Mouse (Mus musculus) left cerebral cortex, postnatal 25 days (tissue): ENCODE data around the gene Fig4. TPM values are rescaled to one million over a fixed set of nuclear protein-coding genes. Genes with fewer than 3 reads are reported as not detected.

ENCODE experiments used
- DNase-seq, 2 experiments: peaks; one replicate each; pipeline ENCODE4 v3.0.0; 2022; ENCODE audit warnings: low spot score in 2 of 2, mixed read lengths in 1 of 2
- intact Hi-C: fragments of 180-260 bp; cut with DNase I; formaldehyde crosslinking; loops from one replicate; pipeline ENCODE4 v1.15.1; 2025
- total RNA-seq, 2 experiments: library from RNA; stranded (reverse); gene quantifications; 2 replicates each; pipeline ENCODE4 v1.2.3; 2021

Gene Fig4
- total RNA-seq, 2 experiments from 2014 or later: 26.7 to 27.6 TPM

GRCm38 (mm10) chr10:41231163-41231835 is 71.8 kb downstream of the Fig4 start:
- intact Hi-C loops: no loop called here
- peak in 1 of 2 experiments; percentile 50 for DNase-seq

GRCm38 (mm10) chr10:41227626-41228025 is 75.4 kb downstream of the Fig4 start:
- intact Hi-C loops: no loop called here
- DNase-seq: peak in 1 of 2 experiments; percentile 32

- intact Hi-C loops: no loop called here
Measured at GRCm38 (mm10) chr10:41223499-41223898, 79.6 kb downstream of the Fig4 start.

GRCm38 (mm10) chr10:41221204-41221603 is 81.9 kb downstream of the Fig4 start:
- no peak for DNase-seq
- intact Hi-C loops: no loop called here

More at GRCm38 (mm10) chr10:41223499-41223898, 79.6 kb downstream of the Fig4 start:
- no peak for DNase-seq

GRCm38 (mm10) chr10:41218897-41219296 is 84.2 kb downstream of the Fig4 start:
- DNase-seq: no peak
- intact Hi-C loops: no loop called here

GRCm38 (mm10) chr10:41214083-41214482 is 89.0 kb downstream of the Fig4 start:
- DNase-seq: no peak
- intact Hi-C loops: no loop called here

GRCm38 (mm10) chr10:41209538-41209937 is 93.5 kb downstream of the Fig4 start:
- DNase-seq: no peak
- intact Hi-C loops: no loop called here

- DNase-seq: peak in 1 of 2 experiments; percentile 21
- intact Hi-C loops: no loop called here
Measured at GRCm38 (mm10) chr10:41208860-41209377, 94.1 kb downstream of the Fig4 start.

GRCm38 (mm10) chr10:41205647-41206046 is 97.4 kb downstream of the Fig4 start:
- DNase-seq: no peak
- intact Hi-C loops: no loop called here

GRCm38 (mm10) chr10:41204637-41205315 is 98.3 kb downstream of the Fig4 start:
- peak in 1 of 2 experiments; percentile 46 for DNase-seq
- intact Hi-C loops: no loop called here

- DNase-seq: no peak
- intact Hi-C loops: no loop called here
Measured at GRCm38 (mm10) chr10:41204191-41204590, 98.9 kb downstream of the Fig4 start.

- no peak for DNase-seq
- intact Hi-C loops: no loop called here
Measured at GRCm38 (mm10) chr10:41198719-41199118, 104.3 kb downstream of the Fig4 start.

- intact Hi-C loops: no loop called here
- no peak for DNase-seq
Measured at GRCm38 (mm10) chr10:41197788-41198187, 105.3 kb downstream of the Fig4 start.

GRCm38 (mm10) chr10:41196295-41196694 is 106.8 kb downstream of the Fig4 start:
- no peak for DNase-seq
- intact Hi-C loops: no loop called here

- DNase-seq: no peak
- intact Hi-C loops: no loop called here
Measured at GRCm38 (mm10) chr10:41189392-41189791, 113.7 kb downstream of the Fig4 start.

GRCm38 (mm10) chr10:41183975-41184374 is 119.1 kb downstream of the Fig4 start:
- intact Hi-C loops: no loop called here
- no peak for DNase-seq

GRCm38 (mm10) chr10:41182644-41183043 is 120.4 kb downstream of the Fig4 start:
- intact Hi-C loops: no loop called here
- DNase-seq: no peak

- intact Hi-C loops: no loop called here
Measured at GRCm38 (mm10) chr10:41166141-41166540, 136.9 kb downstream of the Fig4 start.

GRCm38 (mm10) chr10:41163108-41163507 is 140.0 kb downstream of the Fig4 start:
- DNase-seq: no peak
- intact Hi-C loops: no loop called here

More at GRCm38 (mm10) chr10:41166141-41166540, 136.9 kb downstream of the Fig4 start:
- no peak for DNase-seq

GRCm38 (mm10) chr10:41157296-41157695 is 145.8 kb downstream of the Fig4 start:
- no peak for DNase-seq
- intact Hi-C loops: no loop called here

GRCm38 (mm10) chr10:41156693-41157092 is 146.4 kb downstream of the Fig4 start:
- intact Hi-C loops: no loop called here
- DNase-seq: no peak
